Mouse (Mus musculus): ENCODE measurements at regions not wholly inside any gene's neighbourhood (a gene's known extent, or its start where the extent isn't known, plus 50 kb on each side); places are given as distances from the start of the nearest gene placed in this dataset.

GRCm38 (mm10) chr13:44117841-44118240 is 333.3 kb downstream of the Cd83 start:
- H3K36me3 ChIP-seq = no peaks in the 10 kb centered on the region
- H3K27me3 ChIP-seq = no peaks in the 10 kb centered on the region
- ATAC-seq (replicated peaks; ENCODE audit: insufficient number of reproducible peaks, insufficient read depth, low FRiP score, low read depth) = no peak
- H3K9me3 ChIP-seq (replicated peaks) = no peaks in the 10 kb centered on the region
- no peak overlapping the region for H3K4me2 ChIP-seq
- no peak overlapping the region for H3K9ac ChIP-seq
- 82% methylated on average over 9 of the region's 9 CpGs for WGBS
- no peaks in the 10 kb centered on the region for H3K4me1 ChIP-seq (replicated peaks)
- no peak overlapping the region for H3K27ac ChIP-seq
- H3K4me3 ChIP-seq = no peak overlapping the region

DNA sequence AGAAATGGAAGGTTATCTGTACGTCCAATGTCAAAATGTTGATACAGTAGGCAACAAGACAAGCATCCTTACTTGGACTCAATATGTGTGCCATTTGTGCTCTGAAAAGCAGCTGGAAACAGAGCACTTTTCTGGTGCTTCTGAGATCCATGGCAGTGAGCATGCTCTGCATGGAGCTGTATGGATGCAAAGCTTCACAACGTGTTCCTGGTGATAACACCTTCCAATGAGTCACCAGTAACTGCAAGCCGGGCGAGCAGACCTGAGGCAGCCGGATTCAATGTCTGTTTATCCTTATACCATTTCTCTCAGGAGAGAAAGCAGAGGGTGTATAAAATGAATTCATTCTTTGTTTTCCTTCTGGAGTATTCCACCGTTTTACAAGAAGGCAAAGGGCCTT is 334.3 kb downstream of the Cd83 start:
- H3K27ac ChIP-seq = no peak overlapping the region
- no peak overlapping the region for H3K4me3 ChIP-seq
- WGBS = 66% methylated on average over 6 of the region's 6 CpGs
- H3K9me3 ChIP-seq (replicated peaks) = no peaks in the 10 kb centered on the region
- no peaks in the 10 kb centered on the region for H3K4me1 ChIP-seq (replicated peaks)
- H3K4me2 ChIP-seq = no peak overlapping the region
- no peak for ATAC-seq (replicated peaks; ENCODE audit: insufficient number of reproducible peaks, insufficient read depth, low FRiP score, low read depth)
- no peaks in the 10 kb centered on the region for H3K27me3 ChIP-seq
- no peak overlapping the region for H3K9ac ChIP-seq
- H3K36me3 ChIP-seq = no peaks in the 10 kb centered on the region

DNA sequence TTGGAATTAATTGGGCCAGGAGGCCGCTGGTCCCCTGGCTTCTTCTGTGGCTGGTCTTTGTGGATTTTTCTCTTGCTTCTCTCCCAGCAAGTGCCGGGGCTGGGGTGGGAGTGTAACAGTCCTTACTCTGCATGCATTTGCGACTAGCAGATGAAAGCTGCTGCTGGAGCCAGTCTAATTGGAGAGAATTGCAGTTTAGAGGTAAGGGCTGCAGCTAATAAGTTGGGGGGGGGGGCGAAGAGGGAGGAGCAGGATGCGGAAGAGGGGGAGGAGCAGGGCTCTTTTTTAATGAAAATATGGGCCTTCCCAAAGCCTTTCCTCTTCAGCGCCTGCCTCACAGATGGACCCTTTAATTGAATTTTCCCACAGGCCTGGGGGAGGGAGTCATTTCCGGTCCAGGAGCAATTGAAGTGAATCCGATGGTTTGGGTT is 336.7 kb downstream of the Cd83 start:
- 64% methylated on average over 7 of the region's 8 CpGs for WGBS
- no peaks in the 10 kb centered on the region for H3K27me3 ChIP-seq
- no peak for ATAC-seq (replicated peaks; ENCODE audit: insufficient number of reproducible peaks, insufficient read depth, low FRiP score, low read depth)
- peaks cover 2% of the 10 kb centered on the region for H3K4me1 ChIP-seq (replicated peaks)
- H3K9me3 ChIP-seq (replicated peaks) = no peaks in the 10 kb centered on the region
- no peaks in the 10 kb centered on the region for H3K36me3 ChIP-seq
- H3K4me3 ChIP-seq = no peak overlapping the region
- no peak overlapping the region for H3K27ac ChIP-seq
- H3K9ac ChIP-seq = no peak overlapping the region
- H3K4me2 ChIP-seq = no peak overlapping the region

GRCm38 (mm10) chr13:44121932-44122331 is 337.4 kb downstream of the Cd83 start:
- H3K27me3 ChIP-seq = no peaks in the 10 kb centered on the region
- H3K4me3 ChIP-seq = no peak overlapping the region
- WGBS = 76% methylated on average over 7 of the region's 7 CpGs
- no peak overlapping the region for H3K4me2 ChIP-seq
- ATAC-seq (replicated peaks; ENCODE audit: insufficient number of reproducible peaks, insufficient read depth, low FRiP score, low read depth) = no peak
- H3K9ac ChIP-seq = no peak overlapping the region
- no peak overlapping the region for H3K27ac ChIP-seq
- H3K36me3 ChIP-seq = no peaks in the 10 kb centered on the region
- no peaks in the 10 kb centered on the region for H3K9me3 ChIP-seq (replicated peaks)
- peaks cover 6% of the 10 kb centered on the region for H3K4me1 ChIP-seq (replicated peaks)

DNA sequence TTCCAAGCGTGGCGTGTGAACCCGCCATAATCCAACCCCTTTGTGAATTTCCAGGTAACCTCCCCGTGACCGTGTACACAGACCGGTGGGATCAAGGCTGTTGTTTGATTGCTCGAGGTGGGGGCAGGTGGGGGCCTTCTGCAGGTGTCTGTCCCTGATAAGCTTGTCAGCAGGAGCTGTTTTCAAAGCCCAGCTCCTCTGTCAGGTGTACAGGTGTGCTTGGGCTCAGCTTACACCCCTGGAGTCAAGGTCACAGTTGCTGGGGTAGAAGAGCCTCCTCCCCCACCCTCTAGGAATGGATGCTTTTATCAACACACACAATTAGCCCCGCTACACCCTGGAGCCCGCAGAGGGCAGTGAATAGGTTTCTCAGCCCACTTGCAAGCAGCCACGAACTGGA is 341.6 kb downstream of the Cd83 start:
- peaks cover 11% of the 10 kb centered on the region for H3K4me1 ChIP-seq (replicated peaks)
- no peak overlapping the region for H3K4me3 ChIP-seq
- no peak for ATAC-seq (replicated peaks; ENCODE audit: insufficient number of reproducible peaks, insufficient read depth, low FRiP score, low read depth)
- H3K9me3 ChIP-seq (replicated peaks) = no peaks in the 10 kb centered on the region
- 36% methylated on average over 10 of the region's 10 CpGs for WGBS
- no peak overlapping the region for H3K9ac ChIP-seq
- H3K27ac ChIP-seq = no peak overlapping the region
- H3K4me2 ChIP-seq = no peak overlapping the region
- H3K27me3 ChIP-seq = no peaks in the 10 kb centered on the region
- H3K36me3 ChIP-seq = no peaks in the 10 kb centered on the region

DNA sequence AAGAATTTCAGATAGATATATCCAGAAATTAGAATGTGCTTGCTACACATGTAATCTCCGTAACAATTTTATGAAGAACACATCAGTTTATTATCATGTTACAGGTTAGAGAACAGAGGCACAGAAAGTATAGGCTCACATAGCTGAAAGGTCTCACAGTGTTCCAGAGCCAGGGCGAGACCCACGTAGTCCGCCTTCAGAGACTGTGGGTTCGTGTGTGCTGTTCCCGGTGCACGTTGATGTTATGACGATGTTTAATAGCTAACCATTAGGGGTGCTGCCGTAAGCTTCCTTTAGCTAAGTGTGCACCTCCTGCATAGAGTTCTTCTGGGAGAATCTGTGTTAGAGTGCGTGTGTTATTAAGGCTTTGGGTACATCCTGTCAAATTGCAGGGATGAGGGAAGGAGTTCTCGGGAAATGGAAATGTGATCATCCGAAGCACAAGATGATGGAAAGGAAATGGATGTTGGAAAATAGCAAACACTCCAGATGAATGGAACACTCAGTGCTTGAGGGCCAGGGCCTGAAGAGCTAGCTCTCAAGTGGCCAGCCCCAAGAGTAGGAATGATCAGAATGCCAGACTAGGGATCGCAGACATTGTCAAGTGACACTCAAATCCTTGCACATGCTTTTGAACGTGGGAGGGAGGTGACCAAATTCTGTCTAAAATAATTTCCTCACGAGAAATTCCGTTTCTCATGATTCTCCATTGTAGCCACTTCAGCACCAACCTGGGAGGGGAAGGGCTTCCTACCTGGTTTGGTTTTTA is 344.1 kb downstream of the Cd83 start:
- Histone ChIP-seq H3K27me3 (no peaks in the 10 kb centered on the region), H3K4me1 (replicated peaks) (peaks cover 11% of the 10 kb centered on the region), H3K9ac (no peak overlapping the region), H3K4me3 (no peak overlapping the region), H3K9me3 (replicated peaks) (no peaks in the 10 kb centered on the region), H3K36me3 (no peaks in the 10 kb centered on the region), H3K4me2 (no peak overlapping the region), H3K27ac (no peak overlapping the region)
- 71% methylated on average over 16 of the region's 16 CpGs for WGBS
- no peak for ATAC-seq (replicated peaks; ENCODE audit: insufficient number of reproducible peaks, insufficient read depth, low FRiP score, low read depth)

DNA sequence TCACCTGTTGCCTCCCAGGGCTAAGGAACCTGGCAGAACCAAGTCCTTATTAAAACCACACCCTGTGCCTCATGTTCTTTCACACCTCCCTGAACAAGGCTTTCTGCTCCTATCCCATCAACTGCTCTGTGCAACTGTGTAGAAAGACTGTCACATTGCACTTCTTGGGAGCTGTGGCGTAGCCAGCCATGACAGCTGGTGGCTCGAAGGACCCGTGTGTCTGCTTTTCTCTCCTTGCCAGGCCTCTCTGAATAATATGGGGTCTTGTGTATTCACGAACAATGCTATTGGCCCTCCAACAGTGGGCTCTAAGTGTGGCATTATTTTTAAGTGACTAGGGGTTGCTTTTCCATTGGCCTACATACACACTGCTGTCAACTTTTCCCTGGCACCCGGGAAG is 347.3 kb downstream of the Cd83 start:
- Histone ChIP-seq H3K27me3 (no peaks in the 10 kb centered on the region), H3K36me3 (no peaks in the 10 kb centered on the region), H3K4me3 (no peak overlapping the region), H3K9ac (no peak overlapping the region), H3K4me1 (replicated peaks) (peaks cover 5% of the 10 kb centered on the region; the same call in 1 of the 2 replicates), H3K9me3 (replicated peaks) (no peaks in the 10 kb centered on the region), H3K27ac (no peak overlapping the region), H3K4me2 (no peak overlapping the region)
- ATAC-seq (replicated peaks; ENCODE audit: insufficient number of reproducible peaks, insufficient read depth, low FRiP score, low read depth) = no peak
- WGBS = 72% methylated on average over 5 of the region's 5 CpGs

GRCm38 (mm10) chr13:44132510-44132909 is 347.9 kb downstream of the Cd83 start:
- no peak for ATAC-seq (replicated peaks; ENCODE audit: insufficient number of reproducible peaks, insufficient read depth, low FRiP score, low read depth)
- H3K4me3 ChIP-seq = no peak overlapping the region
- no peaks in the 10 kb centered on the region for H3K36me3 ChIP-seq
- no peaks in the 10 kb centered on the region for H3K27me3 ChIP-seq
- no peak overlapping the region for H3K9ac ChIP-seq
- no peaks in the 10 kb centered on the region for H3K9me3 ChIP-seq (replicated peaks)
- H3K4me2 ChIP-seq = no peak overlapping the region
- WGBS = 85% methylated on average over 4 of the region's 4 CpGs
- peaks cover 5% of the 10 kb centered on the region; the same call in 1 of the 2 replicates for H3K4me1 ChIP-seq (replicated peaks)
- no peak overlapping the region for H3K27ac ChIP-seq

- WGBS = 49% methylated on average over 9 of the region's 9 CpGs
- no peak overlapping the region for H3K9ac ChIP-seq
- H3K27me3 ChIP-seq = no peaks in the 10 kb centered on the region
- no peak overlapping the region for H3K4me2 ChIP-seq
- H3K4me1 ChIP-seq (replicated peaks) = peaks cover 5% of the 10 kb centered on the region; the same call in 1 of the 2 replicates
- H3K4me3 ChIP-seq = no peak overlapping the region
- H3K36me3 ChIP-seq = no peaks in the 10 kb centered on the region
- ATAC-seq (replicated peaks; ENCODE audit: insufficient number of reproducible peaks, insufficient read depth, low FRiP score, low read depth) = no peak; the same call in 1 of the 2 replicates
- H3K9me3 ChIP-seq (replicated peaks) = no peaks in the 10 kb centered on the region
- no peak overlapping the region for H3K27ac ChIP-seq
These were observed 348.9 kb downstream of the Cd83 start for GRCm38 (mm10) chr13:44133436-44133835.

- Histone ChIP-seq H3K27ac (no peak overlapping the region), H3K27me3 (no peaks in the 10 kb centered on the region), H3K4me1 (replicated peaks) (no peaks in the 10 kb centered on the region), H3K9me3 (replicated peaks) (no peaks in the 10 kb centered on the region), H3K4me2 (no peak overlapping the region), H3K4me3 (no peak overlapping the region), H3K9ac (no peak overlapping the region), H3K36me3 (no peaks in the 10 kb centered on the region)
- ATAC-seq (replicated peaks; ENCODE audit: insufficient number of reproducible peaks, insufficient read depth, low FRiP score, low read depth) = no peak
- WGBS = 83% methylated on average over 5 of the region's 5 CpGs
These were observed 356.6 kb downstream of the Cd83 start for GRCm38 (mm10) chr13:44141181-44141580.

- Histone ChIP-seq H3K27ac (no peak overlapping the region), H3K27me3 (no peaks in the 10 kb centered on the region), H3K9me3 (replicated peaks) (no peaks in the 10 kb centered on the region), H3K9ac (no peak overlapping the region), H3K4me2 (no peak overlapping the region), H3K4me3 (no peak overlapping the region), H3K4me1 (replicated peaks) (no peaks in the 10 kb centered on the region), H3K36me3 (no peaks in the 10 kb centered on the region)
- no peak for ATAC-seq (replicated peaks; ENCODE audit: insufficient number of reproducible peaks, insufficient read depth, low FRiP score, low read depth)
- WGBS = 87% methylated on average over 4 of the region's 4 CpGs
These were observed 360.9 kb downstream of the Cd83 start for GRCm38 (mm10) chr13:44145441-44145840.

GRCm38 (mm10) chr13:44147841-44148240 is 363.3 kb downstream of the Cd83 start:
- WGBS = 74% methylated on average over 5 of the region's 5 CpGs
- Histone ChIP-seq H3K4me1 (replicated peaks) (no peaks in the 10 kb centered on the region), H3K4me3 (no peak overlapping the region), H3K27ac (no peak overlapping the region), H3K36me3 (no peaks in the 10 kb centered on the region), H3K9me3 (replicated peaks) (no peaks in the 10 kb centered on the region), H3K27me3 (no peaks in the 10 kb centered on the region), H3K9ac (no peak overlapping the region), H3K4me2 (no peak overlapping the region)
- ATAC-seq (replicated peaks; ENCODE audit: insufficient number of reproducible peaks, insufficient read depth, low FRiP score, low read depth) = no peak

All from heart, embryonic 15.5 days (tissue).